Mouse (Mus musculus) bone marrow, adult 2 months (tissue): ENCODE measurements around the gene Hist1h2bb. TPM values are rescaled to one million over a fixed set of nuclear protein-coding genes. Genes with fewer than 3 reads are reported as not detected.
"Not testable (repeated sequence)": the region's sequence is repeated elsewhere in the genome, so short reads cannot be mapped to it uniquely, and the experiment has no call there.

Experiments used
- H3K27ac ChIP-seq: fragments of 200-500 bp; 2 replicates; pipeline ENCODE4 v1.5.1; 2012; ENCODE audit warnings: low read depth, mild to moderate bottlenecking, control low read depth, inconsistent platforms, low read length; ENCODE audit not compliant: control insufficient read depth, poor library complexity, insufficient read depth
- H3K4me1 ChIP-seq: fragments of 200-500 bp; 2 replicates; pipeline ENCODE4 v1.6.1; 2011; ENCODE audit warnings: low read length; ENCODE audit not compliant: control insufficient read depth, insufficient read depth
- H3K4me3 ChIP-seq: fragments of 200-500 bp; replicated peaks from 2 replicates; pipeline ENCODE3; 2011; ENCODE audit warnings: mild to moderate bottlenecking, low read depth, low read length, control low read depth; ENCODE audit not compliant: control insufficient read depth
- CTCF ChIP-seq: fragments of 200-500 bp; IDR thresholded peaks from 2 replicates; pipeline ENCODE4 v1.5.1; 2011; ENCODE audit warnings: low read length, control low read depth; ENCODE audit not compliant: control insufficient read depth, insufficient read depth
- POLR2A ChIP-seq: fragments of 200-500 bp; IDR thresholded peaks from 2 replicates; pipeline ENCODE4 v1.6.1; 2011; ENCODE audit warnings: low read depth, mild to moderate bottlenecking, control low read depth, low read length, borderline replicate concordance; ENCODE audit not compliant: control insufficient read depth
- WGBS: fragments of 180-500 bp; shearing (Covaris S2); methylation state at CpG from one replicate; pipeline ENCODE4 v1.1.7; 2018; 5-methylcytosine and 5-hydroxymethylcytosine counted together
- polyA plus RNA-seq: library from polyadenylated mRNA; stranded (reverse); fragments of >200 nt; gene quantifications from 2 replicates; pipeline ENCODE4 v1.2.4, GENCODE M21; 2011; ENCODE audit warnings: low replicate concordance; ENCODE audit not compliant: missing spikeins, insufficient read depth, insufficient read length

Gene Hist1h2bb
- polyA plus RNA-seq, 1 experiment, result 136 TPM

- Histone ChIP-seq H3K4me3 (no peak overlapping the region), H3K27ac (no peak overlapping the region), H3K4me1 (no peaks in the 10 kb centered on the region; the same call in 1 of the 2 replicates)
- WGBS, result 56% methylated on average over 7 of the region's 7 CpGs
- no peak for TF ChIP-seq POLR2A
- no peak for TF ChIP-seq CTCF
Observed at GRCm38 (mm10) chr13:23705751-23706356, 40.7 kb upstream of the Hist1h2bb start.

- Histone ChIP-seq H3K27ac (no peak overlapping the region), H3K4me3 (no peak overlapping the region), H3K4me1 (no peaks in the 10 kb centered on the region; the same call in 1 of the 2 replicates)
- no peak for TF ChIP-seq CTCF
- no peak for TF ChIP-seq POLR2A
- WGBS, result 80% methylated on average over 12 of the region's 12 CpGs
Observed at GRCm38 (mm10) chr13:23706771-23707170, 39.8 kb upstream of the Hist1h2bb start.

GRCm38 (mm10) chr13:23708041-23708440 is 38.5 kb upstream of the Hist1h2bb start:
- no peaks in the 10 kb centered on the region; the same call in 1 of the 2 replicates for H3K4me1 ChIP-seq
- no peak overlapping the region for H3K4me3 ChIP-seq
- TF ChIP-seq CTCF (no peak), POLR2A (no peak)
- 76% methylated on average over 4 of the region's 4 CpGs for WGBS
- no peak overlapping the region for H3K27ac ChIP-seq

GRCm38 (mm10) chr13:23708654-23709053 is 37.9 kb upstream of the Hist1h2bb start:
- TF ChIP-seq CTCF (no peak), POLR2A (no peak)
- H3K27ac ChIP-seq, result no peak overlapping the region
- no peaks in the 10 kb centered on the region; the same call in 1 of the 2 replicates for H3K4me1 ChIP-seq
- WGBS, result 68% methylated on average over 4 of the region's 4 CpGs
- no peak overlapping the region for H3K4me3 ChIP-seq

GRCm38 (mm10) chr13:23709714-23710373 is 36.7 kb upstream of the Hist1h2bb start:
- Histone ChIP-seq H3K4me1 (no peaks in the 10 kb centered on the region; the same call in 1 of the 2 replicates), H3K4me3 (peak overlapping the region; percentile 75), H3K27ac (peak overlapping the region; percentile 78)
- WGBS, result 21% methylated on average over 15 of the region's 15 CpGs
- TF ChIP-seq POLR2A (no peak), CTCF (no peak)

- WGBS, result 2% methylated on average over 17 of the region's 17 CpGs
- Histone ChIP-seq H3K4me3 (peak within 1 kb of the TSS; percentile 75), H3K4me1 (no peaks in the 10 kb centered on the region; the same call in 1 of the 2 replicates), H3K27ac (peak within 1 kb of the TSS; percentile 78)
- peak; percentile 64; the same call in 1 of the 2 replicates for TF ChIP-seq POLR2A
- TF ChIP-seq CTCF, result no peak
Observed at GRCm38 (mm10) chr13:23710374-23711089, 36.0 kb upstream of the Hist1h2bb start, which contains the start of gene Hfe. Gene Hfe (minus strand): TSS chr13:23710854.

- Histone ChIP-seq H3K4me3 (no peak overlapping the region), H3K4me1 (no peaks in the 10 kb centered on the region; the same call in 1 of the 2 replicates), H3K27ac (no peak overlapping the region)
- 33% methylated on average over 5 of the region's 5 CpGs for WGBS
- TF ChIP-seq CTCF (no peak), POLR2A (no peak)
Observed at GRCm38 (mm10) chr13:23716261-23717042, 30.1 kb upstream of the Hist1h2bb start.

- peak overlapping the region; percentile 69 for H3K27ac ChIP-seq
Observed at GRCm38 (mm10) chr13:23717176-23717575, 29.4 kb upstream of the Hist1h2bb start.

GRCm38 (mm10) chr13:23717593-23718245 is 28.8 kb upstream of the Hist1h2bb start:
- peak overlapping the region; percentile 69; the same call in 1 of the 2 replicates for H3K27ac ChIP-seq
- H3K4me3 ChIP-seq, result not testable (repeated sequence)
- 19% methylated on average over 2 of the region's 2 CpGs for whole genome bisulfite sequencing

More at GRCm38 (mm10) chr13:23717176-23717575, 29.4 kb upstream of the Hist1h2bb start:
- Histone ChIP-seq H3K4me1 (no peaks in the 10 kb centered on the region; the same call in 1 of the 2 replicates), H3K4me3 (no peak overlapping the region)
- TF ChIP-seq POLR2A, result no peak
- no peak for TF ChIP-seq CTCF
- 62% methylated on average over 11 of the region's 11 CpGs for WGBS

More at GRCm38 (mm10) chr13:23717593-23718245, 28.8 kb upstream of the Hist1h2bb start:
- not testable (repeated sequence) for H3K4me1 ChIP-seq
